Mouse (Mus musculus) lung, adult 2 months (tissue): ENCODE results near the gene Midn.

Experiments used
- CTCF ChIP-seq: fragments of 200-500 bp; IDR thresholded peaks from 2 replicates; pipeline ENCODE4 v1.5.1; 2011; ENCODE audit warnings: mild to moderate bottlenecking, low read length, control low read depth; ENCODE audit not compliant: insufficient read depth
- POLR2A ChIP-seq: fragments of 200-500 bp; IDR thresholded peaks from 2 replicates; pipeline ENCODE4 v1.6.1; 2011; ENCODE audit warnings: low read depth, mild to moderate bottlenecking, control low read depth, low read length, borderline replicate concordance; ENCODE audit errors: extremely low read depth

- TF ChIP-seq POLR2A (no peak), CTCF (no peak)
These were observed 11.7 kb upstream of the Midn start for GRCm38 (mm10) chr10:80136179-80136951.
